Mouse (Mus musculus): ENCODE data around the gene Ptprd. TPM values are rescaled to one million over a fixed set of nuclear protein-coding genes. Genes with fewer than 3 reads are reported as not detected.

Gene Ptprd
- polyA plus RNA-seq, 1 experiment from 2014 or later = 13.8 TPM

DNA sequence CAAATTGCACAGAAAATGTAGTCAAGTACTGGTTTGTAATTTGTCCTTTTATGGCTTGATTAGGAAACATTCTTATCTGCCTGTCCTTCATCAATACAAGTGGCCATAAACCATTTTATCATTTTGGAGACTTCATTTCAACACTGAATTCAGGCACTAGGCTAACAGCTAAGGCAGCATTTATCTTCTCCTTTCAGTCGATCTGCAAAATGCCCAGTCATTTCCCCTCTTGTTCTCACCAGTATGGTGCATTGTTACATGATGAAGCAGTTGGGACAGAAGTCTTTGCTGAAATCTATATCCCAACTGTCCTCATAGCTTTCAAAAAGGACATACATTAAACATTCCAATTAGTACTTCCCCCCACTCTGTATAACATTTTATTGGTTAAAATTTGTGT is 1100.9 kb downstream of the Ptprd start:
- ATAC-seq = no peak
- Histone ChIP-seq H3K9ac (ENCODE audit: low read depth, low read length) (no peak overlapping the region), H3K27ac (ENCODE audit: low read depth, low read length) (no peak overlapping the region), H3K4me2 (replicated peaks; ENCODE audit: low read depth) (no peak overlapping the region), H3K4me3 (ENCODE audit: low read depth, low read length) (no peak overlapping the region), H3K27me3 (replicated peaks; ENCODE audit: control insufficient read depth, insufficient read depth, low read length) (no peaks in the 10 kb centered on the region), H3K9me3 (ENCODE audit: control insufficient read depth) (no peaks in the 10 kb centered on the region), H3K4me1 (replicated peaks; ENCODE audit: control insufficient read depth, insufficient read depth, low read length) (no peaks in the 10 kb centered on the region), H3K36me3 (ENCODE audit: control insufficient read depth, insufficient read depth) (no peaks in the 10 kb centered on the region)
- 29% methylated on average over 1 of the region's 1 CpGs for WGBS
- TF ChIP-seq CTCF (IDR thresholded peaks at IDR 0.05; ENCODE audit: low read depth) = no peak

DNA sequence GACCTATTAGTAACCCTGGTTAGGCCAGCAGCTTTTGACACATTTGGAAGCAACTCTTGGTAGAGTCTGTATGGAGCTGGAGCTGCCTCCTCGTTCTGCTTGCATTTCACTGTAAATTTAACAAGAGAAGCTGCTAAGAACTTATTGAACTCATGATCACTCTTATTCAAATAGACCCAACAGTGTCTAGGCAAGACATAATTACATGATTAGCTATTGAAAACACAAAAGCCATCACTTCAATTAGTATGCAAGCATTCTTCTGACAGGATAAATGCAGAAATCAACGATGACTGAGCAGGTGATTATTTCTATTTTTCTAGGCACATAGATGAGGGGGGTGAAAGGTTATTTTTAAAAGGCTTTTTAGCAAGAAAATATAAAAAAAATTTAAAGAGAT is 1104.5 kb downstream of the Ptprd start:
- H3K4me3 ChIP-seq (ENCODE audit: low read depth, low read length) = no peak overlapping the region
- no peak overlapping the region for H3K27ac ChIP-seq (ENCODE audit: low read depth, low read length)
- H3K9ac ChIP-seq (ENCODE audit: low read depth, low read length) = no peak overlapping the region
- WGBS = 88% methylated on average over 2 of the region's 2 CpGs
- H3K36me3 ChIP-seq (ENCODE audit: control insufficient read depth, insufficient read depth) = no peaks in the 10 kb centered on the region
- no peak for TF ChIP-seq CTCF (IDR thresholded peaks at IDR 0.05; ENCODE audit: low read depth)
- no peaks in the 10 kb centered on the region for H3K27me3 ChIP-seq (replicated peaks; ENCODE audit: control insufficient read depth, insufficient read depth, low read length)
- no peaks in the 10 kb centered on the region for H3K9me3 ChIP-seq (ENCODE audit: control insufficient read depth)
- ATAC-seq = no peak
- no peak overlapping the region for H3K4me2 ChIP-seq (replicated peaks; ENCODE audit: low read depth)
- no peaks in the 10 kb centered on the region for H3K4me1 ChIP-seq (replicated peaks; ENCODE audit: control insufficient read depth, insufficient read depth, low read length)

DNA sequence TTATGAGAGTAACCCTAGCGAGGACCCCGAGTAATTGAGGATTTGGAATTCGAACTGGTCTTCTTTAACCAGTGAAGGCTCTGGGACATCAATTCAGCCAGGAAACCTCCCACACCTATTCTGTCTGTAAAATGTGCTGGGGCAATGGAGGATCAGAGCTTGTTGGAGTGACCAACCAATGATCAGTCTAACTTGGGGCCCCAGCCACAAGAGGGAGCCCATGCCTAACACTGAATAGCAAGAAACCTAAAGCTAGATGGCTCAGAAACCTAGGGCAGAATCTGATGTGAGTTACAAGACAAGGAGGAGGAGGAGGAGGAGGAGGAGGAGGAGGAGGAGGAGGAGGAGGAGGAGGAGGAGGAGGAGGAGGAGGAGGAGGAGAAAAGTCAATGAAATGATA is 1128.6 kb downstream of the Ptprd start:
- no peak overlapping the region for H3K4me2 ChIP-seq (replicated peaks; ENCODE audit: low read depth)
- no peak overlapping the region for H3K27ac ChIP-seq (ENCODE audit: low read depth, low read length)
- no peak for ATAC-seq
- 61% methylated on average over 3 of the region's 3 CpGs for WGBS
- H3K4me1 ChIP-seq (replicated peaks; ENCODE audit: control insufficient read depth, insufficient read depth, low read length) = no peaks in the 10 kb centered on the region
- H3K36me3 ChIP-seq (ENCODE audit: control insufficient read depth, insufficient read depth) = no peaks in the 10 kb centered on the region
- TF ChIP-seq CTCF (IDR thresholded peaks at IDR 0.05; ENCODE audit: low read depth) = peak; percentile 76
- H3K9ac ChIP-seq (ENCODE audit: low read depth, low read length) = no peak overlapping the region
- H3K9me3 ChIP-seq (ENCODE audit: control insufficient read depth) = no peaks in the 10 kb centered on the region
- no peak overlapping the region for H3K4me3 ChIP-seq (ENCODE audit: low read depth, low read length)
- H3K27me3 ChIP-seq (replicated peaks; ENCODE audit: control insufficient read depth, insufficient read depth, low read length) = no peaks in the 10 kb centered on the region

DNA sequence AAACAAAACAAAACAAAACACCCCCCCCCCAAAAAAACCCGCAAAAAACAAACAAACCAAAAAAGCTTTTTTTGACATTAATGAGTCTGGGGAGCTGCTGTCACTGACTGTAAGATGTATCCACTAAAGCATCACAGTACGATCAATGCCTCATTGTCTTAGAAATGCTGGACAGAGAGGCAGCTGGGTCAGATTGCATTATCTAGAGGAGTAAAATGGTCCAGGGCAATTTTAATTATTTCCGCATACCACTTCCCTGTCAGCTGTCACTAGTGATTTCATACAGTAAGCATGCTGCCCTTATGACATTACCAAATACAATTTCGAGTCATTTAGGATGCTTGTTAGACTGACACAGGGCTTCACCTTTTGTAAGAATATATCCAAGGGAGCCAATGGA is 1134.2 kb downstream of the Ptprd start:
- TF ChIP-seq CTCF (IDR thresholded peaks at IDR 0.05; ENCODE audit: low read depth) = no peak
- ATAC-seq = no peak
- Histone ChIP-seq H3K4me2 (replicated peaks; ENCODE audit: low read depth) (no peak overlapping the region), H3K4me1 (replicated peaks; ENCODE audit: control insufficient read depth, insufficient read depth, low read length) (no peaks in the 10 kb centered on the region), H3K4me3 (ENCODE audit: low read depth, low read length) (no peak overlapping the region), H3K36me3 (ENCODE audit: control insufficient read depth, insufficient read depth) (no peaks in the 10 kb centered on the region), H3K27ac (ENCODE audit: low read depth, low read length) (no peak overlapping the region), H3K9me3 (ENCODE audit: control insufficient read depth) (no peaks in the 10 kb centered on the region), H3K9ac (ENCODE audit: low read depth, low read length) (no peak overlapping the region), H3K27me3 (replicated peaks; ENCODE audit: control insufficient read depth, insufficient read depth, low read length) (no peaks in the 10 kb centered on the region)
- WGBS = 84% methylated on average over 4 of the region's 4 CpGs

DNA sequence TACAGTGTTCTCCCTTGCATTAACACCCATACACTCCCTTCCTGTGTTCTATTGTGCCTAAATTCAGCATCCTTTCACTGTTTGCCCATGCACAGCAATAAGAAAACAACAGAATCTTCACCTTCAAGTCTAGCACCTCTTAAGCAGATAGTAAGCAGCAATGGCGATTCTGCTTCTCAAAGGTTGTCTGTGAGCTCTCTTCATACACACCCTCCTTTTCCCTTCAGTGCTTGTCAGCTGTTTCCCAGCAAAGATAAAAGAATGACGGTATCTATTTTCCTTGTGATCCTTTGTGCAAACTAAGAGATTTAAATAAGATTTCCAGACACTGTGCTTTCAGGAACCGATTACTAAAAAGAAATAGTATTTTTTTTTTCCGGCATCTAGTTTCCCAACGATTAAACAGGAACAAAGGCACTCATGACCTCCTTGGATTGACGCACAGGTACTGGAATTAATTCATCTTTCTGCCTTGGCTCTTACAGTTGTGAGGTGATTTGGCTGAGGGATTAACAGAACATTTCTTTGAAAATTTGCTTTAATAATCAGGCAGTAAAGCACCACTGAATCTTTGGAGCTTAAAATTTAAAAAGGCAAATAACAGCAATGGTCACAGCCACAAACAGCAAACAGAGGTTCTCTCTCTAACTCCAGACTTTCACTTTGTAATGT is 1161.1 kb downstream of the Ptprd start:
- Histone ChIP-seq H3K4me3 (ENCODE audit: low read depth, low read length) (no peak overlapping the region), H3K9ac (ENCODE audit: low read depth, low read length) (no peak overlapping the region), H3K9me3 (ENCODE audit: control insufficient read depth) (no peaks in the 10 kb centered on the region), H3K4me1 (replicated peaks; ENCODE audit: control insufficient read depth, insufficient read depth, low read length) (no peaks in the 10 kb centered on the region), H3K27me3 (replicated peaks; ENCODE audit: control insufficient read depth, insufficient read depth, low read length) (no peaks in the 10 kb centered on the region), H3K36me3 (ENCODE audit: control insufficient read depth, insufficient read depth) (no peaks in the 10 kb centered on the region), H3K27ac (ENCODE audit: low read depth, low read length) (no peak overlapping the region), H3K4me2 (replicated peaks; ENCODE audit: low read depth) (no peak overlapping the region)
- 66% methylated on average over 6 of the region's 6 CpGs for WGBS
- no peak for TF ChIP-seq CTCF (IDR thresholded peaks at IDR 0.05; ENCODE audit: low read depth)
- ATAC-seq = no peak

DNA sequence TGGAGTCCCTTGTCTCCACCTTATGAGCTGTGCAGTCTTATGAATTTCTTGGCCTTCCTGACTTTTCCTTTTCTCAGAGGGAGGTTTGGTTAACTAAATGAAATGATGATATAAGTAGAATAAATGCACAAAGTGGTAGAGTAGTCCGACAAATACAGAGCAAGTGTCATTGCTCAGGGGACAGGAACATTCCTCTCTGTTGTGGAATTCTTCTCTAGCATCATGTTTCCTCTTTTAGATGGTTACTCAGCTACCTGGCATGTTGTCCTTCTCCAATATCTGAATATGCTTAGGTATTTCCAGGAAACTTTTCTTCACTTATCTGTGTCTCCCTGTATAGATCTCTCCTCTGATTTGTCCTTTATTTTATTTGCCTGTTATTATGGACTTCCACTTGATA is 1207.3 kb downstream of the Ptprd start:
- H3K27ac ChIP-seq (ENCODE audit: low read depth, low read length) = no peak overlapping the region
- H3K4me2 ChIP-seq (replicated peaks; ENCODE audit: low read depth) = no peak overlapping the region
- no peak for ATAC-seq
- no peaks in the 10 kb centered on the region for H3K4me1 ChIP-seq (replicated peaks; ENCODE audit: control insufficient read depth, insufficient read depth, low read length)
- H3K27me3 ChIP-seq (replicated peaks; ENCODE audit: control insufficient read depth, insufficient read depth, low read length) = no peaks in the 10 kb centered on the region
- no peaks in the 10 kb centered on the region for H3K36me3 ChIP-seq (ENCODE audit: control insufficient read depth, insufficient read depth)
- WGBS = 82% methylated on average over 1 of the region's 1 CpGs
- H3K4me3 ChIP-seq (ENCODE audit: low read depth, low read length) = no peak overlapping the region
- H3K9ac ChIP-seq (ENCODE audit: low read depth, low read length) = no peak overlapping the region
- no peak for TF ChIP-seq CTCF (IDR thresholded peaks at IDR 0.05; ENCODE audit: low read depth)
- no peaks in the 10 kb centered on the region for H3K9me3 ChIP-seq (ENCODE audit: control insufficient read depth)

DNA sequence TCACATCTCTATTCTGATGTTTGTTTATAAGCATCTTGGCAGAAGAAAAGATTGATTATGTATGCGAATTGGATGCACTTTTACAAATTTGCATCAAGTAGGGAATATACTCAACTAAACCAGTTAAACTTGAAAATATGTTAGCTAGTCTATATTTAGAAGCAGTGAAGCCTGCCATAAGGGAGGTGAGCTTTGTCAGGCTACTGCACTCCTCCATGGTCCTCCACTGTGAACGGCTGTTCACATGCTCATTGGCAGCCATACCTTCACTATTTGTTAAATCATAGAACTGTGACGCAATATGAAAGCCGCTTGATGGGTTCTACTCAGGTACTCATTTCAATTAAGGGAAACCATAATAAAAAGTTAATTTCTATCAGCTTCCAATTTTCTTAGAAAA is 1215.6 kb downstream of the Ptprd start:
- H3K27ac ChIP-seq (ENCODE audit: low read depth, low read length) = no peak overlapping the region
- H3K27me3 ChIP-seq (replicated peaks; ENCODE audit: control insufficient read depth, insufficient read depth, low read length) = no peaks in the 10 kb centered on the region
- TF ChIP-seq CTCF (IDR thresholded peaks at IDR 0.05; ENCODE audit: low read depth) = no peak
- H3K4me1 ChIP-seq (replicated peaks; ENCODE audit: control insufficient read depth, insufficient read depth, low read length) = no peaks in the 10 kb centered on the region
- H3K9ac ChIP-seq (ENCODE audit: low read depth, low read length) = no peak overlapping the region
- H3K4me2 ChIP-seq (replicated peaks; ENCODE audit: low read depth) = no peak overlapping the region
- no peak for ATAC-seq
- H3K36me3 ChIP-seq (ENCODE audit: control insufficient read depth, insufficient read depth) = no peaks in the 10 kb centered on the region
- WGBS = 92% methylated on average over 4 of the region's 4 CpGs
- no peaks in the 10 kb centered on the region for H3K9me3 ChIP-seq (ENCODE audit: control insufficient read depth)
- no peak overlapping the region for H3K4me3 ChIP-seq (ENCODE audit: low read depth, low read length)
